Mouse (Mus musculus): Measurements from ENCODE around the gene Hoxa1.

Gene Hoxa1

GRCm38 (mm10) chr6:52189909-52190308 is 31.8 kb upstream of the Hoxa1 start:
- DNase-seq (ENCODE audit: low spot score in 2 of 2) = no peak

DNA sequence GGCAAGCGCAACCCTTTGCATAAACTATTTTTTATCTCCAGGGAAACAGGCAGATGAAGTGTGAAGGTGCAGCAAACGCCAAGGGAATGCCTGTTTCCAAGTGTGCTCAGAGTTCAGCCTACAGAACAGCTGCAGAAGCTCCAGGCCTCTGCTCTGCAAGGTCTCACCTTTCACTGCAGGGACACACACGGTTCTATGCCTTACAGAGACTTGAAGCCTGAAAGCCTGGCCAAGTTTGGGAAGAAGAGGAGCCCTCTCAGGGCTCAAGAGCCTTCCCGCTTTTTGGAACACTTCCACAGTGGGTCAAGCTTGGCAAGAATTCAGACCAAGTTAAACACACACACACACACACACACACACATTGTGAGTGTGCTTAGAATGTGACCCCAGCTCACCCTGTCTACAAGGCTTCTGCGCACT is 31.1 kb upstream of the Hoxa1 start:
- DNase-seq (ENCODE audit: low spot score in 2 of 2) = no peak

DNA sequence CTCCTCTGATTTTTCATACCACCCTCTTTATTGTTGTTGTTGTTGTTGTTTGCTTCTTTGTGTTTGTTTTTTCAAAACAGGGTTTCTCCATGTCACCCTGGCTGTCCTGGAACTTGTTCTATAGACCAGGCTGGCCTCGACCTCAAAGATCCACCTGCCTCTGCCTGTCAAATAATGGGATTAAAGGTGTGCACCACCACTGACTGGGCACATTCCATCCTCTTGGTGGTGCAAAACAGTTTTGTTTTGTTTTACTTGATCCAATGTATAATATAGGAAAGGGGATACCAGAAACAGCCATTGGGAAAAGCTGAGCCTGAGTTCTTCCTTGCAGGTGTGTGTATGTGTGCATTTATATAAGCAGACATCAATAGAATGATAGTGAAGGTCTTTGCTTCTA is 28.4 kb upstream of the Hoxa1 start:
- no peak for DNase-seq (ENCODE audit: low spot score in 2 of 2)

GRCm38 (mm10) chr6:52185834-52186233 is 27.7 kb upstream of the Hoxa1 start:
- no peak for DNase-seq (ENCODE audit: low spot score in 2 of 2)

GRCm38 (mm10) chr6:52185222-52185621 is 27.1 kb upstream of the Hoxa1 start:
- DNase-seq (ENCODE audit: low spot score in 2 of 2) = no peak

DNA sequence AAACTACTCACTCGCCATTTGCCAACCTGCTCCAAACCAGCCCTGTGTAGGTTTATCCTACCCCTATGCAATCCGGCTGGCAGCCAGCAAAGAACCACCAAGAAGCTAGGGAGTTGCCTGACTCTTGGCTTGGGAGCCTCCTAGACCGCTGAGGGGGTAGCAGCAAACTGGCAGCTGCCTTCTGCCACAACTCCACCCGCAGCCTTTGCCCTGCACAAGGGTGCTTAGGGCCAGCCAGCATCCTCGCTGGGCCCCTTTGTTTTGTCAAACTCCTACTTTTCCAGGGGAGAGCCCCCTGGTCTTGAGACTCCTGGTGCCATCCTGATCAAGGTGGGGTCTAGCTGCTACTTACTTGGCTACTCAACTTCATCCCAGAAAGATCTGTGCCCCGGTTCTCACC is 26.6 kb upstream of the Hoxa1 start:
- no peak for DNase-seq (ENCODE audit: low spot score in 2 of 2)

GRCm38 (mm10) chr6:52183311-52184080 is 25.4 kb upstream of the Hoxa1 start:
- no peak for DNase-seq (ENCODE audit: low spot score in 2 of 2)

DNA sequence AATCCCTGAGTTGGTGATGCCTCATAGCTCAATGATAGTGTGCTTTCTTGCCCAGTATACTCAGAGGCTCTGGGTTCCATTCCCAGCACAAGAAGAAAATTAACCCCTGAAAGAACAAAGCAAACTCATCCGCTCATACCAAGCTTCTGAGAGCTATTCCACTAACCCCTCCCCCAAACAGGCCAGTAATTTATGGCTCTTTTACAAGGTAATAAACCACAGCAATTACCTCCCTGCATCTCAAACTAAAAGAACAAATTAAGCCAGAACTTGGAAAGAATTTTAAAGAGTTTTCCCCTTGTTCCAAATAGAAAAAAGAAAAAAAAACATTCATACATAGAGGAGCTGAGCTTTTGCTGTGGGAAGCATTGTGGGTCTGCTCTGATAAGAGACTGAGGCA is 24.7 kb upstream of the Hoxa1 start:
- DNase-seq (ENCODE audit: low spot score in 2 of 2) = no peak

- DNase-seq (ENCODE audit: low spot score in 2 of 2) = no peak
These were observed 23.9 kb upstream of the Hoxa1 start for GRCm38 (mm10) chr6:52182030-52182429.

DNA sequence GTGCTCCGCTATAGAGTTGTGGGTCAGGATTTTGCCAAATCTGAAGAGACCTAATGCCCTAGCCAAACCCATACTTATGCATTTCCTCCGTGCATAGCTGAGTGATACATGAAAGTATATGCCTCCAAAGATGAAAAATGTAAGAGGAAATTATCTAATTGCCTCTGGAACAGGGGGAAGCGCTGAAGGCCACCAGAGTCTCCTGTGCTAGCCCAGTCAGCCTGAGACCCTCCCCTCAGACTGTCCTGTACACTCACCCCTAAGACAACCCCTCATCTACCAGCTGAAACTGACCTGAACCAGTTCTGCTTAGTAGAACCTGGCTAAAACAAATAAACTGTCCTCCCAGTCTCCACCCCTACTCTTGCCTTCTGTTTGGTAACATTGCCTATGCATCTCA is 22.6 kb upstream of the Hoxa1 start:
- no peak for DNase-seq (ENCODE audit: low spot score in 2 of 2)

DNA sequence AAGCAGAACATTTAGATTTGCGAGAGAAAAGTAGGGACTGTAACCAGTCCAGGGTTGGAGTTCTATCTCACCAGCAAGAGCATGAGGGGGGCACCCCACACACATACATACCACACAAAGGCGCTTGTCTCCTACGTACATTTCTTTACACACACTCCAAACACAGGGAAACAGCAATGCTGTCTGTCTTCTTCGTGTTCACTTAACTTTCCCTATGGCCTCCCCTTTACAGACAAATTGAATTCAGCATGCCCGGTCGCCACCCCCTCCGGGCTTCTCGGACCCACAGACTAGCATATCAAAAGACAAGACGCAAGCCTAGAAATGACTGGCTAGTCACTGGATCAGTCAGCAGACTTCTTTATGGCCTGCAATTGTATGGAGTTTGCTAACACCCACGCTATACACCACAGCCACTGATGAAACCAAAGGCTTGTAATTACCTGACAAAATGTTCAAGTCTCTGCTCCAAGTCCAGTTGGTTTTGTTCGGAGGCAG is 22.1 kb upstream of the Hoxa1 start:
- no peak for DNase-seq (ENCODE audit: low spot score in 2 of 2)

GRCm38 (mm10) chr6:52179690-52180089 is 21.6 kb upstream of the Hoxa1 start:
- DNase-seq (ENCODE audit: low spot score in 2 of 2) = no peak

DNA sequence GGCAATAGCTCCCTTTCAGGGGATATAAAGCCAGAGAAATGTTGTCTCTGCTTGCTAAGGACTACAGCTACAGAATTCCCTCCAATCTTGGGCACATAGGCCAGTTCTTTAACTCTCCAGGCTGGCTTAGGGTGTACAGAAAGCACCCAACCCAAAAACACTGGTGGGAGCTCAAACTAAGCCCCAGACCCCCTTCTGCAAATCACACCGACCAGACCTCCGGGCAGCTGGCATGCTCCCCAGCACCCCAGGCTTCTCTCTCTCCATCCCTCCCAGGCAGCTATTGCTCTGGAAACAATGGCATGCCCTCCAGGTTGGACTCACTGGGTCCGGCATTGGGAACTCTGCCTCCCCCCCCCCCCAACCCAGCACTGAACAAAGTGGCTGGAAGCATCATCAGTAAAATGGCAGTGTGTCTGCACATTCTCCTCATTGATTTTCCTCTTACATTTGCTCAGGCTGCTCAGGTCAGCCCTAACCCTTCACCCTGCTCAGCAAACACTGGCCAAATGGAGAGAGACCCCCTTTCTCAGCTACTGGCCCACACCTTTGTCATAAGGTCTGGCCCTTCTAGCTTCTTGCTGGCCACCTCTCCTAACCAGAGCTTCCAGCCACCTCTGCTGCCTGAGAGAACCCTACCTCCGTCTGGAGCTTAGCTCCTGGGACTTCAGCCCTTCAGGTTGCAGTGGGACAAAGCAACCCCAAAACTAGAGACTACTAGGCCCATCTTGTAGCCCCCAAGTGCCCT is 21.0 kb upstream of the Hoxa1 start:
- DNase-seq (ENCODE audit: low spot score in 2 of 2) = no peak

DNA sequence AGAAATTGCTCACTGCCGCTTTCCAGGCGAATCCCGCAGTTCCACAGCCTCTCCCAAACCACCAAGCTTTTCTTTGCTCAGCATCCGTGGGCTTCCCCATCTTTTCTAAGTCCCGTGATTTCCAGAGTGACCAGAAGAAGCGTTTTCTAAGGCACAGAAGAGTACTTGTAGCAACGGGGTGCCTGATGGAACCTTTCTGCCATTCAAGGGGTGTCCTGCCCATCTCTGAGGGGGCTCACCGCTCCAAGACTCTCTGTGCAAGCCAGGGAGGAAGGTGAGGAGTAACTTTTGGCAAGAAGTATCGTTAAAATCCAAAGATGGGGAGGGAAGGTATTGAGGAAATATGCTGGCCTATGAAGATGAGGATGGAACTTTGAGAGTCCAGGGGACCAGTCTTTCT is 19.7 kb upstream of the Hoxa1 start:
- no peak for DNase-seq (ENCODE audit: low spot score in 2 of 2)

- DNase-seq (ENCODE audit: low spot score in 2 of 2) = no peak
These were observed 19.1 kb upstream of the Hoxa1 start, which contains the start of gene 5730596B20Rik for GRCm38 (mm10) chr6:52177061-52177735. Gene 5730596B20Rik (plus strand): TSS chr6:52177498.

GRCm38 (mm10) chr6:52176391-52176790 is 18.3 kb upstream of the Hoxa1 start:
- DNase-seq (ENCODE audit: low spot score in 2 of 2) = no peak

GRCm38 (mm10) chr6:52175864-52176263 is 17.7 kb upstream of the Hoxa1 start:
- no peak for DNase-seq (ENCODE audit: low spot score in 2 of 2)

GRCm38 (mm10) chr6:52174968-52175751 is 17.0 kb upstream of the Hoxa1 start:
- DNase-seq (ENCODE audit: low spot score in 2 of 2) = no peak

GRCm38 (mm10) chr6:52173648-52174047 is 15.5 kb upstream of the Hoxa1 start:
- no peak for DNase-seq (ENCODE audit: low spot score in 2 of 2)

GRCm38 (mm10) chr6:52172501-52172900 is 14.4 kb upstream of the Hoxa1 start:
- DNase-seq (ENCODE audit: low spot score in 2 of 2) = no peak

DNA sequence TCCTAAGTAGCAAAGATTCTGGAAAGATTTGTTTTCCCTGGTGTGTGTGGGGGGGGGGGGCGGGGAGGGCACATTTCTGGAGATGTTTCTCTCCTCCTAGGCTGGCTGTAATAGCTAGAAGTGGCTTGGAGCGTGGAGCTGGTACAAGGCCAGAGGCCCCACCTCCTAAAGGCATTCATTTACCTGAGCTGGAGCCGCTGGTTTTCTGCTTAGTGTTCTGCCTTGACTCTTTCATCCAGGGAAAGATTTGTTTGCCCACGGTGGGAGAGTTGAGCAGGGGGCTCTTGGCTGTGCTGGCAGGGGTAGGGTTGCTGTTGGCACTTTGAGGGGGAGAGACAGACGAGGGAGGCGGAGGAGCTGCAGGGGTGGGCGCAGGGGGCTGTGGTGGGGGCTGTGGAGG is 13.8 kb upstream of the Hoxa1 start:
- no peak for DNase-seq (ENCODE audit: low spot score in 2 of 2)

DNA sequence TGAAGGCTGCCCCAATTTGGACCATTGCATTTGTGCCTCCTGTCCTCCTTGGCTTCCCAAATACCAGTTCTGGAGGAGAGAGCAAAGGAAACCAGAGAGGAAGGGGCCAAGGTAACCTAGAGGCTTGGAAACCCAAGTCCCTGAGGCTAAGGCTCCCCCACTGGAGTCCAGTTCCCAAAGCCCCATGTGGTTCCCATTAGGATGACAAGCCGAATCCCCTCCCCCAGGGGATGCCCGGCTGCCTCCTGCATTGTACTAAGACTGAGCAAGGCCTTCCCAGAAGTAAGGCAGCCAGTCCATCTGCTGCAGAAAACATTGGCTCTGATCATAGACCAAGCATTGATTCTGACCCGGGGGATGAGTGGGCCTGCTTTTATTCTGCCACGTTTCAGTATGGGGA is 13.2 kb upstream of the Hoxa1 start:
- DNase-seq (ENCODE audit: low spot score in 2 of 2) = no peak

All from right cerebral cortex, adult 2 months (tissue).